Mouse (Mus musculus) spleen, adult 2 months (tissue): ENCODE measurements at regions not wholly inside any gene's neighbourhood (a gene's known extent, or its start where the extent isn't known, plus 50 kb on each side); places are given as distances from the start of the nearest gene placed in this dataset.

Experiments used
- CTCF ChIP-seq: fragments of 200-500 bp; IDR thresholded peaks from 2 replicates; pipeline ENCODE4 v1.5.1; 2011; ENCODE audit warnings: mild to moderate bottlenecking, inconsistent platforms; ENCODE audit not compliant: insufficient read depth, insufficient read length, insufficient replicate concordance; ENCODE audit errors: extremely low read depth
- POLR2A ChIP-seq: fragments of 200-500 bp; IDR thresholded peaks from 2 replicates; pipeline ENCODE4 v1.6.1; 2011; ENCODE audit warnings: low read depth, low read length, inconsistent platforms

GRCm38 (mm10) chr12:107050891-107051635 is 437.4 kb upstream of the 3110018I06Rik start:
- TF ChIP-seq CTCF = no peak
- TF ChIP-seq POLR2A = no peak
